Mouse (Mus musculus): ENCODE results near the gene Sfxn3. TPM values are rescaled to one million over a fixed set of nuclear protein-coding genes. Genes with fewer than 3 reads are reported as not detected.

Gene Sfxn3
- polyA plus RNA-seq, 1 experiment from 2014 or later = 2.5 TPM

GRCm38 (mm10) chr19:45075323-45076035, 28.2 kb downstream of the Sfxn3 start:
- Histone ChIP-seq H3K9me3 (ENCODE audit: low read length) (no peaks in the 10 kb centered on the region), H3K27me3 (ENCODE audit: insufficient read depth, low read length) (peaks cover 45% of the 10 kb centered on the region), H3K36me3 (replicated peaks; ENCODE audit: insufficient read depth, low read length) (no peaks in the 10 kb centered on the region), H3K4me3 (ENCODE audit: low read depth, low read length) (peak overlapping the region; percentile 58), H3K4me1 (ENCODE audit: insufficient read depth) (peaks cover 34% of the 10 kb centered on the region), H3K9ac (replicated peaks) (peak overlapping the region; percentile 77), H3K4me2 (ENCODE audit: low read depth, low read length) (peak overlapping the region; percentile 91), H3K27ac (ENCODE audit: low read depth) (peak overlapping the region; percentile 89)
- TF ChIP-seq CTCF (IDR thresholded peaks at IDR 0.05; ENCODE audit: low read depth) (0 out of 2 replicates have a peak, but pooled peaks have one; percentile 16), EP300 (IDR thresholded peaks at IDR 0.05; ENCODE audit: low read depth) (no peak)
- 1% methylated on average over 32 of the region's 32 CpGs for WGBS (ENCODE audit: insufficient replicate concordance)
- peak; percentile 58 for ATAC-seq
- DNase-seq = peak; percentile 26

GRCm38 (mm10) chr19:45076036-45076575, 28.8 kb downstream of the Sfxn3 start:
- Histone ChIP-seq H3K36me3 (replicated peaks; ENCODE audit: insufficient read depth, low read length) (no peaks in the 10 kb centered on the region), H3K4me2 (ENCODE audit: low read depth, low read length) (peak overlapping the region; percentile 91), H3K27me3 (ENCODE audit: insufficient read depth, low read length) (peaks cover 51% of the 10 kb centered on the region), H3K9ac (replicated peaks) (peak overlapping the region; percentile 77), H3K27ac (ENCODE audit: low read depth) (no peak overlapping the region), H3K4me1 (ENCODE audit: insufficient read depth) (peaks cover 31% of the 10 kb centered on the region), H3K4me3 (ENCODE audit: low read depth, low read length) (peak overlapping the region; percentile 58), H3K9me3 (ENCODE audit: low read length) (no peaks in the 10 kb centered on the region)
- no peak for ATAC-seq
- TF ChIP-seq EP300 (IDR thresholded peaks at IDR 0.05; ENCODE audit: low read depth) = no peak
- no peak for TF ChIP-seq CTCF (IDR thresholded peaks at IDR 0.05; ENCODE audit: low read depth)
- DNase-seq = peak; percentile 20
- 10% methylated on average over 17 of the region's 17 CpGs for WGBS (ENCODE audit: insufficient replicate concordance)

- 1% methylated on average over 62 of the region's 62 CpGs for WGBS (ENCODE audit: insufficient replicate concordance)
- peak; percentile 75 for DNase-seq
- H3K27ac ChIP-seq (ENCODE audit: low read depth) = no peak overlapping the region
- peak overlapping the region; percentile 91 for H3K4me2 ChIP-seq (ENCODE audit: low read depth, low read length)
- peaks cover 29% of the 10 kb centered on the region for H3K4me1 ChIP-seq (ENCODE audit: insufficient read depth)
- peak; percentile 24; the same call in 1 of the 2 replicates for ATAC-seq
- H3K4me3 ChIP-seq (ENCODE audit: low read depth, low read length) = peak overlapping the region; percentile 58
- H3K27me3 ChIP-seq (ENCODE audit: insufficient read depth, low read length) = peaks cover 57% of the 10 kb centered on the region
- no peaks in the 10 kb centered on the region for H3K9me3 ChIP-seq (ENCODE audit: low read length)
- no peaks in the 10 kb centered on the region for H3K36me3 ChIP-seq (replicated peaks; ENCODE audit: insufficient read depth, low read length)
- peak overlapping the region; percentile 35; the same call in 1 of the 2 replicates for H3K9ac ChIP-seq (replicated peaks)
- TF ChIP-seq CTCF (IDR thresholded peaks at IDR 0.05; ENCODE audit: low read depth) (peak; percentile 71), EP300 (IDR thresholded peaks at IDR 0.05; ENCODE audit: low read depth) (no peak)
These were observed 29.5 kb downstream of the Sfxn3 start for GRCm38 (mm10) chr19:45076586-45077510.

GRCm38 (mm10) chr19:45077742-45078645, 30.7 kb downstream of the Sfxn3 start:
- Histone ChIP-seq H3K4me1 (ENCODE audit: insufficient read depth) (peaks cover 29% of the 10 kb centered on the region), H3K9ac (replicated peaks) (no peak overlapping the region), H3K4me2 (ENCODE audit: low read depth, low read length) (no peak overlapping the region), H3K36me3 (replicated peaks; ENCODE audit: insufficient read depth, low read length) (no peaks in the 10 kb centered on the region), H3K9me3 (ENCODE audit: low read length) (no peaks in the 10 kb centered on the region), H3K27me3 (ENCODE audit: insufficient read depth, low read length) (peaks cover 65% of the 10 kb centered on the region), H3K27ac (ENCODE audit: low read depth) (no peak overlapping the region), H3K4me3 (ENCODE audit: low read depth, low read length) (no peak overlapping the region)
- no peak for DNase-seq
- 10% methylated on average over 20 of the region's 20 CpGs for WGBS (ENCODE audit: insufficient replicate concordance)
- TF ChIP-seq CTCF (IDR thresholded peaks at IDR 0.05; ENCODE audit: low read depth) = no peak
- TF ChIP-seq EP300 (IDR thresholded peaks at IDR 0.05; ENCODE audit: low read depth) = no peak
- no peak for ATAC-seq

GRCm38 (mm10) chr19:45078971-45079764, 31.9 kb downstream of the Sfxn3 start:
- no peaks in the 10 kb centered on the region for H3K36me3 ChIP-seq (replicated peaks; ENCODE audit: insufficient read depth, low read length)
- peaks cover 70% of the 10 kb centered on the region for H3K27me3 ChIP-seq (ENCODE audit: insufficient read depth, low read length)
- TF ChIP-seq CTCF (IDR thresholded peaks at IDR 0.05; ENCODE audit: low read depth) (peak; percentile 57), EP300 (IDR thresholded peaks at IDR 0.05; ENCODE audit: low read depth) (no peak)
- H3K4me2 ChIP-seq (ENCODE audit: low read depth, low read length) = peak overlapping the region; percentile 53
- 8% methylated on average over 17 of the region's 17 CpGs for WGBS (ENCODE audit: insufficient replicate concordance)
- H3K4me3 ChIP-seq (ENCODE audit: low read depth, low read length) = peak overlapping the region; percentile 5; the same call in 1 of the 2 replicates
- H3K4me1 ChIP-seq (ENCODE audit: insufficient read depth) = peaks cover 29% of the 10 kb centered on the region
- DNase-seq = no peak
- no peak overlapping the region for H3K27ac ChIP-seq (ENCODE audit: low read depth)
- no peak overlapping the region for H3K9ac ChIP-seq (replicated peaks)
- H3K9me3 ChIP-seq (ENCODE audit: low read length) = no peaks in the 10 kb centered on the region
- ATAC-seq = no peak
